Mouse (Mus musculus): ENCODE results near the gene Prdm12.
"Not testable (repeated sequence)": the region's sequence is repeated elsewhere in the genome, so short reads cannot be mapped to it uniquely, and the experiment has no call there.

Gene Prdm12

GRCm38 (mm10) chr2:31653971-31654853 is 14.4 kb downstream of the Prdm12 start:
- no peak for DNase-seq

- peak; percentile 50 for DNase-seq
These were observed 15.2 kb downstream of the Prdm12 start for GRCm38 (mm10) chr2:31654854-31655559.

GRCm38 (mm10) chr2:31656374-31656773 is 16.5 kb downstream of the Prdm12 start:
- no peak for DNase-seq

- peak; percentile 35 for DNase-seq
These were observed 23.3 kb downstream of the Prdm12 start for GRCm38 (mm10) chr2:31662939-31663803.

GRCm38 (mm10) chr2:31663804-31664180 is 24.0 kb downstream of the Prdm12 start:
- DNase-seq: peak; percentile 64

- peak; percentile 52 for DNase-seq
These were observed 27.5 kb downstream of the Prdm12 start for GRCm38 (mm10) chr2:31667332-31667731.

GRCm38 (mm10) chr2:31670551-31671035 is 30.8 kb downstream of the Prdm12 start, which contains the start of gene Exosc2:
Gene Exosc2, plus strand, starts transcription at chr2:31670715.
- peak; percentile 97 for DNase-seq

GRCm38 (mm10) chr2:31678641-31679040 is 38.8 kb downstream of the Prdm12 start:
- DNase-seq: no peak

GRCm38 (mm10) chr2:31681051-31681707 is 41.3 kb downstream of the Prdm12 start:
- DNase-seq: not testable (repeated sequence)

GRCm38 (mm10) chr2:31681731-31682235 is 41.9 kb downstream of the Prdm12 start:
- peak; percentile 51 for DNase-seq

- DNase-seq: peak; percentile 70
These were observed 43.8 kb downstream of the Prdm12 start for GRCm38 (mm10) chr2:31683666-31684065.

GRCm38 (mm10) chr2:31688074-31688925 is 48.5 kb downstream of the Prdm12 start, which contains the start of gene Abl1:
Gene Abl1, plus strand, starts transcription at chr2:31688376.
- peak; percentile 99 for DNase-seq

GRCm38 (mm10) chr2:31689045-31689444 is 49.2 kb downstream of the Prdm12 start:
- peak; percentile 48 for DNase-seq

GRCm38 (mm10) chr2:31690063-31690462 is 50.2 kb downstream of the Prdm12 start:
- DNase-seq: no peak

- no peak for DNase-seq
These were observed 58.4 kb downstream of the Prdm12 start for GRCm38 (mm10) chr2:31698209-31698608.

- DNase-seq: no peak
These were observed 61.0 kb downstream of the Prdm12 start for GRCm38 (mm10) chr2:31700545-31701446.

- DNase-seq: no peak
These were observed 63.4 kb downstream of the Prdm12 start for GRCm38 (mm10) chr2:31703226-31703625.
